19 mouse cellular contexts compared by ENCODE assay signal in genomic region chr6:83350851-83351405, GRCm38 (mm10). TPM values are rescaled to one million over a fixed set of nuclear protein-coding genes. Genes with fewer than 3 reads are reported as not detected.
DNase-seq lines count a peak whose midpoint lies in the region; ATAC-seq and TF ChIP-seq lines count a peak whose summit lies in the region.
"Had no signal": no experiment of that assay in that cellular context is flagged by ENCODE, and none has a peak within 500 bp of the region (broad histone marks: within the 10 kb centered on the region; RNA-seq: fewer than 3 reads in every experiment).

No protein-coding gene starts in this region.

- no peak for DNase-seq in forebrain, embryonic 10.5 days (ENCODE audit: extremely low spot score, low spot score)
- no peak for DNase-seq in midbrain, embryonic 10.5 days (ENCODE audit: low spot score)
- DNase-seq in midbrain, postnatal 0 days (ENCODE audit: low spot score): no peak
- DNase-seq in c-Kit-positive CD71-positive TER-119-positive erythroid progenitor cells, embryonic 14.5 days (ENCODE audit: low spot score): peak; percentile 33
- DNase-seq in liver, embryonic 13.5 days: peak; percentile 29
- no peak for DNase-seq in T-cell, adult 2 months (ENCODE audit: low spot score)
- no peak for DNase-seq in adrenal gland, adult 2 months
- DNase-seq: adrenal gland, postnatal 36 days; B cell, adult 2 months; kidney, adult 9 months; lung, adult 18-20 months; lung, postnatal 4 days; midbrain, embryonic 14.5 days; right cerebral cortex, adult 18-20 months; thymus, adult 2 months had no signal

- H3K27me3 ChIP-seq in forebrain, embryonic 10.5 days (ENCODE audit: poor library complexity, severe bottlenecking): no peaks in the 10 kb centered on the region
- H3K27me3 ChIP-seq in forebrain, embryonic 12.5 days: no peaks in the 10 kb centered on the region
- no peaks in the 10 kb centered on the region for H3K27me3 ChIP-seq in midbrain, embryonic 10.5 days (ENCODE audit: low read depth, poor library complexity, severe bottlenecking)
- H3K27me3 ChIP-seq in midbrain, postnatal 0 days (ENCODE audit: insufficient read depth, low read length): no peaks in the 10 kb centered on the region
- H3K27me3 ChIP-seq in liver, embryonic 13.5 days: no peaks in the 10 kb centered on the region
- H3K27me3 ChIP-seq: heart, embryonic 15.5 days; neural tube, embryonic 15.5 days had no signal

- H3K9ac ChIP-seq in forebrain, embryonic 12.5 days: no peak overlapping the region
- H3K9ac ChIP-seq in midbrain, postnatal 0 days (replicated peaks; ENCODE audit: low read length, poor library complexity, severe bottlenecking): no peak overlapping the region
- peak overlapping the region; percentile 96 for H3K9ac ChIP-seq in liver, embryonic 13.5 days

- no peak for ATAC-seq in forebrain, embryonic 12.5 days (ENCODE audit: low FRiP score)
- no peak for ATAC-seq in midbrain, postnatal 0 days (ENCODE audit: low FRiP score)
- ATAC-seq in liver, embryonic 13.5 days (ENCODE audit: low read depth): no peak
- ATAC-seq: hindbrain, postnatal 0 days had no signal

- no peak overlapping the region; the same call in 1 of the 2 replicates for H3K4me3 ChIP-seq in forebrain, embryonic 10.5 days
- H3K4me3 ChIP-seq in forebrain, embryonic 12.5 days (replicated peaks): no peak overlapping the region
- H3K4me3 ChIP-seq in midbrain, embryonic 10.5 days: peak overlapping the region; percentile 94; the same call in 1 of the 2 replicates
- H3K4me3 ChIP-seq in midbrain, postnatal 0 days (ENCODE audit: low read depth, low read length): no peak overlapping the region
- peak overlapping the region; percentile 83 for H3K4me3 ChIP-seq in liver, embryonic 13.5 days (replicated peaks)

- peaks cover 28% of the 10 kb centered on the region for H3K4me1 ChIP-seq in forebrain, embryonic 10.5 days
- H3K4me1 ChIP-seq in forebrain, embryonic 12.5 days: peaks cover 16% of the 10 kb centered on the region
- peaks cover 30% of the 10 kb centered on the region for H3K4me1 ChIP-seq in midbrain, embryonic 10.5 days
- peaks cover 3% of the 10 kb centered on the region; the same call in 1 of the 2 replicates for H3K4me1 ChIP-seq in midbrain, postnatal 0 days (ENCODE audit: insufficient read depth, low read length)
- peaks cover 76% of the 10 kb centered on the region for H3K4me1 ChIP-seq in liver, embryonic 13.5 days (replicated peaks)

- H3K4me2 ChIP-seq in forebrain, embryonic 12.5 days: no peak overlapping the region
- no peak overlapping the region for H3K4me2 ChIP-seq in midbrain, postnatal 0 days (ENCODE audit: low read depth, low read length, poor library complexity, severe bottlenecking)
- peak overlapping the region; percentile 80 for H3K4me2 ChIP-seq in liver, embryonic 13.5 days

- no peaks in the 10 kb centered on the region for H3K9me3 ChIP-seq in forebrain, embryonic 10.5 days
- no peaks in the 10 kb centered on the region for H3K9me3 ChIP-seq in forebrain, embryonic 12.5 days
- H3K9me3 ChIP-seq in midbrain, embryonic 10.5 days (replicated peaks): no peaks in the 10 kb centered on the region
- H3K9me3 ChIP-seq in midbrain, postnatal 0 days (ENCODE audit: low read length): no peaks in the 10 kb centered on the region
- H3K9me3 ChIP-seq in liver, embryonic 13.5 days (replicated peaks): no peaks in the 10 kb centered on the region
- H3K9me3 ChIP-seq: heart, embryonic 15.5 days; neural tube, embryonic 15.5 days had no signal

- H3K27ac ChIP-seq in forebrain, embryonic 10.5 days: peak overlapping the region; percentile 97
- H3K27ac ChIP-seq in forebrain, embryonic 12.5 days: no peak overlapping the region
- no peak overlapping the region; the same call in 1 of the 2 replicates for H3K27ac ChIP-seq in midbrain, embryonic 10.5 days (replicated peaks)
- no peak overlapping the region for H3K27ac ChIP-seq in midbrain, postnatal 0 days (ENCODE audit: low read depth, low read length)
- peak overlapping the region; percentile 99 for H3K27ac ChIP-seq in liver, embryonic 13.5 days
- H3K27ac ChIP-seq: heart, embryonic 15.5 days; hindbrain, postnatal 0 days; neural tube, embryonic 15.5 days had no signal

- no peak for TF ChIP-seq CTCF in midbrain, postnatal 0 days (IDR thresholded peaks at IDR 0.05)

- peaks cover 43% of the 10 kb centered on the region for H3K36me3 ChIP-seq in forebrain, embryonic 10.5 days (replicated peaks)
- H3K36me3 ChIP-seq in forebrain, embryonic 12.5 days (replicated peaks): peaks cover 26% of the 10 kb centered on the region
- peaks cover 40% of the 10 kb centered on the region for H3K36me3 ChIP-seq in midbrain, embryonic 10.5 days
- H3K36me3 ChIP-seq in midbrain, postnatal 0 days (ENCODE audit: insufficient read depth, low read length): peaks cover 5% of the 10 kb centered on the region
- peaks cover 49% of the 10 kb centered on the region for H3K36me3 ChIP-seq in liver, embryonic 13.5 days

- 91% methylated on average over 16 of the region's 16 CpGs for WGBS in forebrain, embryonic 10.5 days
- 90% methylated on average over 16 of the region's 16 CpGs for WGBS in forebrain, embryonic 12.5 days
- 89% methylated on average over 16 of the region's 16 CpGs for WGBS in midbrain, embryonic 10.5 days
- 90% methylated on average over 16 of the region's 16 CpGs for whole genome bisulfite sequencing in midbrain, postnatal 0 days
- 68% methylated on average over 16 of the region's 16 CpGs for WGBS in liver, embryonic 13.5 days (ENCODE audit: insufficient replicate concordance)

RNA-seq across cellular contexts. Expression of gene Bola3, which starts 2.0 kb away (rescaled TPM):
- 168 and 172 TPM in 2 replicates for polyA plus RNA-seq in forebrain, embryonic 10.5 days (2016; fragmentation: Nextera tagmentation; extraction: Ambion mirVana)
- 106 and 109 TPM in 2 replicates for polyA plus RNA-seq in forebrain, embryonic 12.5 days (2016; fragmentation: Nextera tagmentation; extraction: Ambion mirVana)
- 152 and 156 TPM in 2 replicates for polyA plus RNA-seq in midbrain, embryonic 10.5 days (2016; fragmentation: Nextera tagmentation; extraction: Ambion mirVana)
- total RNA-seq in midbrain, postnatal 0 days (2014; rRNA removed): 9.6 and 10.6 TPM in 2 replicates
- 46.2 and 51.2 TPM in 2 replicates for polyA plus RNA-seq in midbrain, postnatal 0 days (2015; fragmentation: Nextera tagmentation; extraction: Ambion mirVana)
- polyA plus RNA-seq in liver, embryonic 13.5 days (2015; fragmentation: Nextera tagmentation; extraction: Ambion mirVana): 329 and 343 TPM in 2 replicates
- 100 to 1,000 TPM; 204 to 358 TPM for total RNA-seq in adrenal gland, adult 2 months (2021)
- polyA plus RNA-seq in adrenal gland, adult 2 months (2012; rRNA removed): 303 and 351 TPM in 2 replicates

RNA-seq across cellular contexts. Expression of gene Mob1a, which starts 25.1 kb away (rescaled TPM):
- polyA plus RNA-seq in forebrain, embryonic 10.5 days (2016; fragmentation: Nextera tagmentation; extraction: Ambion mirVana): 55.2 and 59.3 TPM in 2 replicates
- polyA plus RNA-seq in forebrain, embryonic 12.5 days (2016; fragmentation: Nextera tagmentation; extraction: Ambion mirVana): 56.3 and 57.3 TPM in 2 replicates
- 60.4 and 61.5 TPM in 2 replicates for polyA plus RNA-seq in midbrain, embryonic 10.5 days (2016; fragmentation: Nextera tagmentation; extraction: Ambion mirVana)
- total RNA-seq in midbrain, postnatal 0 days (2014; rRNA removed): 23.2 and 31.6 TPM in 2 replicates
- 8.7 and 9.0 TPM in 2 replicates for polyA plus RNA-seq in midbrain, postnatal 0 days (2015; fragmentation: Nextera tagmentation; extraction: Ambion mirVana)
- polyA plus RNA-seq in liver, embryonic 13.5 days (2015; fragmentation: Nextera tagmentation; extraction: Ambion mirVana): 36.9 and 46.5 TPM in 2 replicates
- total RNA-seq in adrenal gland, adult 2 months (2021): 10 to 100 TPM; 62.1 to 77.7 TPM
- 44.4 and 52.1 TPM in 2 replicates for polyA plus RNA-seq in adrenal gland, adult 2 months (2012; rRNA removed)

RNA-seq across cellular contexts. Expression of gene Mthfd2, which starts 25.2 kb away (rescaled TPM):
- 64.5 and 65.7 TPM in 2 replicates for polyA plus RNA-seq in forebrain, embryonic 10.5 days (2016; fragmentation: Nextera tagmentation; extraction: Ambion mirVana)
- 35.8 and 37.4 TPM in 2 replicates for polyA plus RNA-seq in forebrain, embryonic 12.5 days (2016; fragmentation: Nextera tagmentation; extraction: Ambion mirVana)
- polyA plus RNA-seq in midbrain, embryonic 10.5 days (2016; fragmentation: Nextera tagmentation; extraction: Ambion mirVana): 53.2 and 64.0 TPM in 2 replicates
- 19.2 and 24.0 TPM in 2 replicates for total RNA-seq in midbrain, postnatal 0 days (2014; rRNA removed)
- 27.0 and 32.0 TPM in 2 replicates for polyA plus RNA-seq in midbrain, postnatal 0 days (2015; fragmentation: Nextera tagmentation; extraction: Ambion mirVana)
- polyA plus RNA-seq in liver, embryonic 13.5 days (2015; fragmentation: Nextera tagmentation; extraction: Ambion mirVana): 90.3 and 106 TPM in 2 replicates
- 10 to 100 TPM; 17.8 to 30.8 TPM for total RNA-seq in adrenal gland, adult 2 months (2021)
- 2.5 and 3.8 TPM in 2 replicates for polyA plus RNA-seq in adrenal gland, adult 2 months (2012; rRNA removed)

Comparison
In these comparisons a context has a peak if more than half of its experiments do, and no peak if none do; other contexts are left out.
1. H3K27ac ChIP-seq: peak in forebrain, embryonic 10.5 days (single experiment) and liver, embryonic 13.5 days (single experiment); none in forebrain, embryonic 12.5 days (single experiment), midbrain, embryonic 10.5 days (single experiment) and midbrain, postnatal 0 days (single experiment).
2. H3K4me3 ChIP-seq: peak in midbrain, embryonic 10.5 days (single experiment) and liver, embryonic 13.5 days (single experiment); none in forebrain, embryonic 10.5 days (single experiment), forebrain, embryonic 12.5 days (single experiment) and midbrain, postnatal 0 days (single experiment).
3. DNase-seq: peak in c-Kit-positive CD71-positive TER-119-positive erythroid progenitor cells, embryonic 14.5 days (single experiment) and liver, embryonic 13.5 days (single experiment); none in forebrain, embryonic 10.5 days (single experiment), midbrain, embryonic 10.5 days (single experiment), midbrain, postnatal 0 days (single experiment), T-cell, adult 2 months (single experiment) and adrenal gland, adult 2 months (single experiment).